Mouse (Mus musculus) urinary bladder, postnatal 25 days (tissue): Measurements from ENCODE around the gene Slc30a3.

ENCODE experiments used
- DNase-seq: peaks from one replicate; pipeline ENCODE4 v3.0.0; 2022; ENCODE audit warnings: low spot score

Slc30a3 gene

DNA sequence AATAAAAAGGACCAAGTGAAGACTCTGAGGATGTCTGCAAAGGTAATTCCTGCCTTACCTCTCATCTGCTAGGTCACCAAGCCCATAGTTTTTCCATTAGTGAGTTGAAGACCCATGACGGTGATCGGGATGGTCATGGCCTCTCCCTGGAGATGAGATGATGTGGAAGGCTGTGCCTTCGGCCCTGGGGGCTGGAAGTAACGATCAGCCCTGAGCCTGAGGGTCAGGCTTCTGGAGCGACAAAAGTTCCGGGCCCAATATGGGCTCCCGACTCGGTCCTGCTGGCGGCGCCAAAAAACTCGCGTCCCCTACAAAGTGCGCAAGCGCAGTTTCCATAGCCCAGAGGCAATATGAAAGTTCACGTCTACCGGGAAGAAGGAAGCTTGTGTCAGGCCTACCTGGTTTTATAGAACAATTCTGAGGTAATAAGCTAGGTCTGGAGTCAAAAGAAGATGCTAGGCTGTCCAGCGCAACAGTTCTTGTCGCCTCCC is at the start of gene Slc30a3:
Gene Slc30a3 (minus strand): TSS at position 238 of the 491 bp plus-strand sequence.
- no peak for DNase-seq

DNA sequence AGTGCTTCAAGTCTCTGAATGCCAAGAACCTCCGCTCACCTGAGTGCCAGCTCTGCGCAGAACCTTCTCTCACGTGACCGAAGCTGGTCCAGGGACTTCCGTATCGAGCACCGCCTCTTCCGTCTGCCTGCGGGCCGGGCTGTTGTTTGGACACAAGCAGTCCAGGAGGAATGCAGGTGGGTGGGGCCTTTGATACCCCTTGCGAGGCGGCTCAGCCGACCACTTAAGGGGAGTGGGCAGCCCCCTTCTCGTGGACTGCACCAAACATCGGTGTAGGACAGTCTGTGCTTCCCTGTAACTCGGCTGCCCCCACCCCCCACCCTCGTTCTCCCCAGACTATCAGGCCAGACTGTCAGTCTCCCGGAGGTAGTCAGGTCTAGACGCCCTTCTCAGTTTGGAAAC is 46.1 kb upstream of the Slc30a3 start, which contains the start of gene Mpv17:
Gene Mpv17 (minus strand): TSS at position 100 of the 402 bp plus-strand sequence.
- peak; percentile 71 for DNase-seq

DNA sequence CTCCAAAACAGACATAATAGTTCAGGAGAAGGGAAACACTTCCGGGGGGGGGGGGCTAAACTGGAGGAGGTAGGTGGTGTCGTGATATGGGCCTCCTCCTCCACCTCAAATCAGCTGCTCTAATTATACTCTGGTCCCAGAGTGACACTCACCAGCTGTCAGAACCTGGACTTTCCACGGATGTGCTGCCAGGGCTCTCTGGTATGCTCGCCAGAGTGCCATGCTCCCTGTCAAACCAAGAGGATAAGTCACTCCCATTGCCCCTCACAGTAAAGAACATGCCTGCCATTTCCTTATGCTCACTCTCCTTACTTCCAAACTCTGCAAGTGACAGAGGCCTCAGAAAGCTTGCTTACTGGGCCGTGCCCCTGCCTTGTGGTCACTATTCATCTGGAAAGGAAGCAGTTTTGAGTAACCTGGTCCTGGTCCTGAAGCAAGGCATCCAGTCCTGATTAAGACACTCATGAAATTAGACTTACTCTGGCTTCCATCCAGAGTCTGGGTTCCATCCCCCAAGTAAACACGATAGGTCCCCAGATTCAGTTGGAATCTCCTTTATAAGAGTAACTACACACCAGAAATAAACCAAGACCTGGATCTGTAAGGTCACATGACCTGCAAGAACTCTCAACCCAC is 45.6 kb upstream of the Slc30a3 start:
- no peak for DNase-seq

- DNase-seq = peak; percentile 26
These were observed 43.7 kb upstream of the Slc30a3 start for GRCm38 (mm10) chr5:31151746-31152145.

DNA sequence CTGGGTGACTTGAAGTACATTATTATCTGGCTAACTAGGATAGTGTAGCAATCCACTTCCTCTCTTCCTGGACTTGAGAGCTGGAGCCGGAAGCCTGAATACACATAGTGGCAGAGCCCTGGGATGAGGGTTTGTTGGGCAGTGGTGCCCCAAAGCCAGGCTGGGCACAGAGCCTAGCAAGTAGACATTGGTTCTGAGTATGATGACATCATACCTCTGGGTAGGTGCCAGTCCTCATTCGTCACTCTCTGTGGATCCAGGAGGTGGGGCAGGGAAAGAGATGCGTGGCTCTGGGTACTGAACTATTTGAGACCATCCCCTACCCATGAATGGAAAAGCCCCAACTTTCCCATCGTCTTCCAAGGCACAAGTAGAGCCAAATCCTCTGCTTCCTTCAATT is 41.7 kb upstream of the Slc30a3 start:
- DNase-seq = no peak

GRCm38 (mm10) chr5:31138968-31139425 is 31.0 kb upstream of the Slc30a3 start:
- DNase-seq = no peak

DNA sequence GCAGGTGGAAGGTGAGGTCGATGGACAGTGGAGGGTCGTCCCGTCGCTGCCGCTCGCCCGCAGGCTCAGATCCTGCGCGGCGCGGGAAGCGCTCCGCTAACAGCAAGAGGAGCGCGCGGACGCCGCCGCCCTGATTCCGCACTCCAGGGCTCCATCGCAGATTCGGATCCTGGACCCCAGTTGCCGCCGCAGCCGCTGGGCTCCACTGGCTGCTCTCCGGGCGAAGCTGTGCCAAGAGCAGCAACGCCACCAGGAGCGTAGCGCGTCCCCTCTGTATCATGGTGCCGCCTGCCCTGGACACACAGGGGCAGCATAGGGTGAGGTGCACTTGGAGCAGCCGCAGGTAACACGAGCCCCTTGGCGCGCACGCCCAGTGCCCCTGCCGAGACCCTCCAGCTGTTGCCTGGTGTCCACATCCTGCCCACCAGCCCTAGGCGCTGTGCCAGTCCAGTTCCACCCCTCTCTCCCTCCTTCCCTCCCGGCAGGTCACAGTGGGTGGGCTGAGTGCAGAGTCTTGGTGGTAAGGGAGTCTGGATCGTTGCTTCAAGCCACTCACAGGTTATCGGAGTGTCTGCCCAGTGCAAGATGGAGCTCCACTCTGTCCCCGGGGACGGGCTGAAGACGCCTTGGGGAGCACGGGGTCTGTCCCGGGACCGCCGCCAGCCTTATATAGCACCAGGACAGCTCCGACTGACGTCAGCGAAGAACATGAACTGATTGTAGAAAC is 30.4 kb upstream of the Slc30a3 start, which contains the start of gene Ucn:
Gene Ucn (minus strand): TSS at position 589 of the 727 bp plus-strand sequence.
- no peak for DNase-seq

GRCm38 (mm10) chr5:31137658-31138057 is 29.6 kb upstream of the Slc30a3 start:
- DNase-seq = no peak

DNA sequence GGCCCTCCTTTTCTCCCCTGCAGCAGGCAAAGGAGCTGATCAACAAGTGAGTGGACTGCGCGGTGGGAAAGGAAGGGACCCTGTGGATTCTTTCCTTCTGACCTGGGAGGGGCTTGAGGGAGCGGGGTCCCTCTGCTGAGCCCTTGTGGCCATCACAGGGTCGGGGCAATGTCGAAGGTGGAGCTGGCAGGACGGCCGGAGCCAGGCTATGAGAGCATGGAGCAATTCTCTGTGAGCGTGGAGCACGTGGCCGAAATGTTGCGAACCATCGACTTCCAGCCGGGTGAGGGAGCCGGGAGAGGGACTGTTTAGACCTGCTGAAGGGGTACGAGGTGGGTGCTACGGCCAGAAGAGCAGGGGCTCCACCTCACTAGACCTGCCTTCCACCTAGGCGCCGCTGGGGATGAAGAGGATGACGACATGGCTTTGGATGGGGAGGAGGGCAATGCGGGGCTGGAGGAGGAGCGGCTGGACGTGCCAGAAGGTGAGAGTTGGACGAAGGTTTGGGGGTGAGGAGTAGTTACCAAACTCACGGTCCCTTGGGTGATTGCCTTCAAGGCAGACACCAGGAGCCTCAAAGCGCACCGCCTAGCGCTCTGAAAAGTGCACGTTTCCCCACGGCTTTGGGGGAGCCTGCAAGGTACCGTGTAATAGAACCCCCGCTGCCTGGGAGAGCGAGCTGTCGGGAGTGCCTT is 28.8 kb upstream of the Slc30a3 start:
- DNase-seq = no peak

DNA sequence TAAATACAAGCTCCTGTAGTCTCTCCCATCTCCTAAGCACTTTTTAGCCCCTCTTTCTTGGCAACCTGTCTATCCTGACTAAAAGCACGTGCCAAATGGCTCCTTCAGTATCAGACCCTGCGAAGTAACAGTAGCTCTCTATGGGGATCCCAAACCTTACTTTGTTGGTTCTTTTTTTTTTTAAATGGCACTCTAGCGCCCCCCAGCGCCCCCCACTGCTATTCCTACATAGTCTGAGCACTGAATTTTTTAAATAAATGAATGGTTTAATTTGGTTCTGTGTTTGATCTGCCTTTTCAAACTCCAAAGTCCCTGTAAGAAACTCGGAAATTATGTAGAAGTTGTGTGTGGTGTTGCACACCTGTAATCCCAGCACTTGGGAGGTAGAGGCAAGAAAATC is 18.0 kb upstream of the Slc30a3 start:
- no peak for DNase-seq

GRCm38 (mm10) chr5:31123481-31123880 is 15.4 kb upstream of the Slc30a3 start:
- DNase-seq = no peak

DNA sequence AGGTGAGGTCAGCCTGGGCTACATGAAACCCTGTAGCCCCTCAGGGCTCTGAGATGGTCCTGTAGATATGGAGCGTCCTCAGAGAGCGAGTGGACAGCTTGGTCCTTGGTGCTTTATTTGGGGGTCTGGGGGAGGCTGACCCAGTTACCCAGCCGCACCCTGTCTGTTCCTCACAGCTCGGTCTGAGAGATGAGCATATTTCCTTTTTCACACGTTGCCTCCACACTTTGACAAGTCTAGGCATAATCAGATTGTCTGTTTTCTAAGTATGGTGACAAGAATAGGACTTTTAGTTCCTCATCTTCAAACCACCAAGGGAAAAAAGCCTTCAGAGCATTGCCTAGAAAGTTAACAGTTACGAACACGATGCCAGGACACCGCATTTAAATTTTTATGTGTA is 13.1 kb upstream of the Slc30a3 start:
- DNase-seq = no peak

GRCm38 (mm10) chr5:31116912-31117311 is 8.9 kb upstream of the Slc30a3 start:
- no peak for DNase-seq

DNA sequence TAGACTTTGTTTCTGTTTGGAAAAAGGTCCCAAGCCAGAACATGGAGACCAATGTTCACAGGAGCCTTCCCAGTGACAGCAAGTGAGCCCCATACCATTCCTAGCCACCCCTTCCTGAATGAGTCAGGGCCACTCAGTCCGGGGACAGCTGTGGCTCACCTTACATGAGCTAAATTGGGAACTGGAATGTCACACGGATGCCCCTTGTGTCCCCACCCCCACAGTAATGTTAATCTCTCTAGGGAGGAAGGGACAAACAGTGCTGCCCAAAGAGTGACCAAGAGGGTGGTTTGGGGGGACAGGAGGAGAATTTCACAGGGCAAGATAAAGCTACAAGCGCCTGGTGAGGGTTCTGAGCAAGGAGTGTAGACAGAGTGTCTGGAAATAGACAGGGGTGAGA is 8.3 kb upstream of the Slc30a3 start, which contains the start of gene Trim54:
Gene Trim54 (plus strand): TSS at position 359 of the 400 bp plus-strand sequence.
- DNase-seq = no peak

GRCm38 (mm10) chr5:31110781-31111180 is 2.7 kb upstream of the Slc30a3 start:
- DNase-seq = no peak

DNA sequence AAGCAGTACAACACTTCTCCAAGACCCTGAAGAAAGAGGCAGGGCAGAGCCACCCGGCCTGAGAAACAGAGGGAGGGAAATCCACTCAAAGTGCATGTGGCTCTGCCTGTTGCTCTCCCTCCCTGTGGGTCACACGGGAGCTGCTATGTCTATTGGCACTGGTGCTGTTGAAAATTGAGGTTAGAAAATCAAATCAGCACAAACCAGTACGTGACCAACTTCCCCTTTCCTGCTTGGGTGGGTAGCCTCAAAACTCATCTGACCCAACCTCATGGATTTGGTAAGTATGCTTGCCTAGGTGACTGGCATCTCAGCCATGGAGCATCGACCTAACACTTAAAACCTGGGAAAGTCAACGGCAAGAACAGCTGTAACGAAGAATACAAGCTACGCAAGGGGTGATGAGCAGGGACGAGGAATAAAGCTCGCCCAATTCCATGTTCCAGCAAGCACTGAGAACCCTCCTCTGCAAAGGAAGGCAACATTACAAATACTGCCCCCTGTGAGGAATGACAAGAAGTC is 2.2 kb downstream of the Slc30a3 start, which contains the start of gene Dnajc5g:
Gene Dnajc5g (plus strand): TSS at position 472 of the 522 bp plus-strand sequence.
- DNase-seq = no peak

DNA sequence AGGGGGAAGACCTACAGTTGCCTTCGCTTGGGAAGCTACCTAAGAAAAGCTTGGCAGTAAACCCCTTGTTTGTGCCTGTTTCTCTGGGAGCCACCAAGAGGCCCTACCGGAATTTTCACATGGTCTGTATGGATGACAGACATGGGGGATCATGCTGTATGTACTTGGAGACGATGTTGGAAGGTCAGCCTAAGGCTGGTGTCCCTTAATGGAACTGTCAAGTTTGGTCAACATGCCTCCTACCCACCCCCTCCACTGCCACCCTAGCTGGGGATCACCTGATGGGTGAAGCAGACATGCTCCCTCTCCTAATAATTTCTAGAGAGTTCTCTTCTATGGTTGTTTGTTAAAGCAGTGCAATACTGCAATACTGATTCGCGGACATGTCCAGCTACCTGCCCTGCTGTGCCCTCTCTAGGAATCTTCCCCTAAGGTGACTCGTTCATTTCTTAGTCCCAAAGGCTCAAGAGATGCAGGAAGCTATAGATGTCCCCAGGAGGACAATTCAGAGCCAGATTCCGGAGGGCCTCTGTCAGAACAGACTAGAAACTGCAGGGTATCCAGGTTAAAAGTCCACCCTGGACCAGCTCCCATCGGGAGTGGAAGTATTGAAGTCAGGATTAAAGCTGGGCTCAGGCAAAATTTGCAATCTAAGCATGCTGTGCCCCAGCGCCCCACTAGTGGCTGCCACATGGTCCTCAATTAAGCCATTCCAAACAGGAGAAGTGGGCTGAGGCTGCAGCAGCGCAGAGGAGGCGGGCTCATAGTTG is 12.1 kb downstream of the Slc30a3 start:
- no peak for DNase-seq

GRCm38 (mm10) chr5:31094799-31095691 is 13.0 kb downstream of the Slc30a3 start:
- no peak for DNase-seq

DNA sequence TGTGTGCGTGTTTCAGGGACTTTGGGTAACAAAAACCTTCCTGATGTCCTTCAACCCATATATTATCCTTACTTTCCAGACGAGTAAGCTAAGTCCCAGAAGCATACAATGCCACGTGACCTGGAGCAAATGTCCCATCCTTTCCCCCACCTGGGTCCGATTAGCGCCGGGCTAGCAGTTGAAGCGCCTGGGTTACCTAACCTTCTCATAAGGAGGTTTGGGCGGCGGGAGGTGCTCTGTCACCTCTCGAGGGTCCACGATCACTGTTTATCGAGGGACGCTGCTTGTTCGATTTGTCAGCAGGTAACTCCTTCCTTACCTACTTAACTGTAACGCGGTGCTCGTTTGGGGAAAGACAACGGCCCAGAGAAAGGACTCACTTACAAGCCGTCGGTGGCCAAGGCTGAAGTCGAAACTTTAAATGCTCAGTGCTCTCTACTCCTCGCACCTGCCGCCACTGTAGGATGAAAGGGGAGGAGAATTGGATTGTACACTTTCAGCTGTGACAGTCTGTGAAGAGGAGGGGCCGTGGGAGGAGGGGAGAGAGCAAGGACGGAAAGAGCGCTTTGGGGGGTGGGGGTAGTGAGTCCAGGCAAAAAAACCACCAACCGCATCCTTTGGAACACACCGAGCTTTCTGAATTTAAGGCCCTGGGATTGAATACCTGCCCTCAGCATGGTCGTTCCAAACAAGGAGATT is 13.8 kb downstream of the Slc30a3 start:
- no peak for DNase-seq
